Mouse (Mus musculus) limb, embryonic 14.5 days (tissue): ENCODE measurements at regions not wholly inside any gene's neighbourhood (a gene's known extent, or its start where the extent isn't known, plus 50 kb on each side); places are given as distances from the start of the nearest gene placed in this dataset.

Experiments
- ATAC-seq: fragments of 200-750 bp; cut with Nextera tagmentation; 2 replicates; pipeline ENCODE4 v1.8.0; 2017; ENCODE audit warnings: low read depth, moderate number of reproducible peaks, moderate TSS enrichment; ENCODE audit not compliant: low FRiP score
- DNase-seq: peaks from one replicate; pipeline ENCODE4 v3.0.0-alpha.2; 2015; ENCODE audit warnings: low spot score
- H3K27ac ChIP-seq: fragments of 300-500 bp; sonication (generic); replicated peaks from 2 replicates; pipeline ENCODE4 v1.5.1; 2014; ENCODE audit warnings: low read depth, mild to moderate bottlenecking, low read length, moderate library complexity, mixed read lengths
- H3K27me3 ChIP-seq: fragments of 300-500 bp; sonication (generic); 2 replicates; pipeline ENCODE4 v1.6.1; 2014; ENCODE audit warnings: low read length, mixed read lengths; ENCODE audit not compliant: control insufficient read depth, insufficient read depth
- H3K36me3 ChIP-seq: fragments of 300-500 bp; sonication (generic); 2 replicates; pipeline ENCODE4 v1.6.1; 2014; ENCODE audit warnings: mild to moderate bottlenecking, low read length, moderate library complexity, mixed read lengths; ENCODE audit not compliant: control insufficient read depth, insufficient read depth
- H3K4me1 ChIP-seq: fragments of 300-500 bp; sonication (generic); 2 replicates; pipeline ENCODE4 v1.6.1; 2014; ENCODE audit warnings: antibody characterized with exemption, low read length, mixed read lengths; ENCODE audit not compliant: control insufficient read depth, insufficient read depth
- H3K4me2 ChIP-seq: fragments of 300-500 bp; sonication (generic); replicated peaks from 2 replicates; pipeline ENCODE4 v1.6.1; 2014; ENCODE audit warnings: low read depth, mild to moderate bottlenecking, low read length, moderate library complexity; ENCODE audit not compliant: severe bottlenecking
- H3K4me3 ChIP-seq: fragments of 300-500 bp; sonication (generic); replicated peaks from 2 replicates; pipeline ENCODE4 v1.5.1; 2014; ENCODE audit warnings: low read length
- H3K9ac ChIP-seq: fragments of 300-500 bp; sonication (generic); 2 replicates; pipeline ENCODE4 v1.6.1; 2014; ENCODE audit warnings: mild to moderate bottlenecking, low read depth, low read length, moderate library complexity; ENCODE audit not compliant: severe bottlenecking
- H3K9me3 ChIP-seq: fragments of 300-500 bp; sonication (generic); 2 replicates; pipeline ENCODE4 v1.6.1; 2016; ENCODE audit warnings: low read length; ENCODE audit not compliant: control insufficient read depth
- POLR2A ChIP-seq: fragments of 200-500 bp; IDR thresholded peaks from 2 replicates; pipeline ENCODE4 v1.8.0; 2012; ENCODE audit warnings: inconsistent platforms, mild to moderate bottlenecking, moderate library complexity, borderline replicate concordance; ENCODE audit not compliant: insufficient read depth, insufficient read length; ENCODE audit errors: extremely low read depth
- WGBS: fragments of 180-500 bp; shearing (Covaris S2); extraction: QIAGEN DNeasy Blood & Tissue Kit; methylation state at CpG from one replicate; pipeline ENCODE4 v1.1.7; 2014; 5-methylcytosine and 5-hydroxymethylcytosine counted together

DNA sequence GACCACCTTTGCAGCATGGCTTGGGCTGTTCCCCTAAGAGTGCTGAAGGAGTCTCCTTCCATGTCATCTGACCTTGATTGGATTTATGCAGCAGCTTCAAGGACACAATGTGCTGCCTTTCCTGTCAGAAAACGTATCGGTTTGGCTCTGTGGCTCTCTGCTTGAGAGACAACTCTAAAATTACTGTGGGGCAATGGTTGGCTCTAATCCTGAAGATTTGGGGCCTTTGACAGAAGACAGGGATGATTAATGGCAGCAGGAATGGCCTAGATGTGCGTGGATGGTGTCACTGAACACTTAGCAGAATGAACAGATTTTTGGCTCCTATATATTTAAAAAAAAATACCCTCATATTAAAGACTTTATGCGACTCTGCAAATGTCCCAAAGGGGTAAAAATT lies 136.8 kb upstream of the Dnajc19 start:
- ATAC-seq = no peak
- Histone ChIP-seq H3K4me2 (no peak overlapping the region), H3K4me1 (no peaks in the 10 kb centered on the region), H3K27me3 (no peaks in the 10 kb centered on the region), H3K9ac (no peak overlapping the region), H3K9me3 (no peaks in the 10 kb centered on the region), H3K27ac (no peak overlapping the region), H3K36me3 (no peaks in the 10 kb centered on the region), H3K4me3 (no peak overlapping the region)
- WGBS = 65% methylated on average over 4 of the region's 4 CpGs
- no peak for DNase-seq
- no peak for TF ChIP-seq POLR2A

DNA sequence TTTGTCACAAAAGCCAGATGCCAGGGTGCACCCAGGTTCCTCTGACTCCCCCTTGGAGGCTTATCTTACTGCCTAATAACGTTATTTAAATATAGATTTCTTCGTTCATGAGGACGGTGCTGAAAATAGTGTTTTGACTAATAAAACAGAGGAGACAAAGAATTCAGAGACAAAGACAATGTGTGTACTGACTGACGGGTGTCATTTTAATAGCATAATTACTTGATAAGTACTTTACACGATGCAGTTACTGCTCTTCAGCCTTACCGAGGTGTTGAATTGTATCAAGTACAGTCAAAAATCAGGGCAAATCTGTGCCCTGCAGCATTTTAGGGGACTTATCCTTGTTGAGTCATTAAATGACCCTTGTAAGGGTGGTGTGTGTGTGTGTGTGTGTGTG lies 133.1 kb upstream of the Dnajc19 start:
- Histone ChIP-seq H3K4me3 (no peak overlapping the region), H3K9me3 (peaks cover 3% of the 10 kb centered on the region; the same call in 1 of the 2 replicates), H3K27me3 (no peaks in the 10 kb centered on the region), H3K36me3 (no peaks in the 10 kb centered on the region), H3K27ac (no peak overlapping the region), H3K4me2 (no peak overlapping the region), H3K9ac (no peak overlapping the region), H3K4me1 (no peaks in the 10 kb centered on the region)
- WGBS = 81% methylated on average over 6 of the region's 6 CpGs
- DNase-seq (no peak), ATAC-seq (no peak)
- TF ChIP-seq POLR2A = no peak

DNA sequence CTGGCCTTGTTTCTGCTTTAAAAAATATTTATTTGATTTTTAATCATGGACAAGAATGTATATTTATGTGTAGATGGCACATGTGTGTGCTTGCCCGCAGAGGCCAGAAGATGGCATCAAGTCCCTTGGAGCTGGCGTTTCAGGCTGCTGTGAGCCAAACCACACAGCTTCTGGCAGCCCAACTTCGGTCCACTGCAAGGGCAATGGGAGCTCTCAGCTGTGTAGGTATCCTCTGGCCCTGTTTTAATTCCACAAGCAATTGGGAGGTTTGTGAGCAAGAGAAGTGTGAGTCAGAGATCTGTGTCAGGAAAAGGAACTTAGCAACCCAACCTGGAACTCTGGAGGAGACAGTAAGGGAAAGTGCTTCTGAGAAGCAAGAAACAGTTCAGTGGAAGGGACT lies 125.3 kb upstream of the Dnajc19 start:
- Histone ChIP-seq H3K4me3 (no peak overlapping the region), H3K27ac (no peak overlapping the region), H3K9ac (no peak overlapping the region), H3K4me2 (no peak overlapping the region), H3K9me3 (peaks cover 3% of the 10 kb centered on the region; the same call in 1 of the 2 replicates), H3K4me1 (no peaks in the 10 kb centered on the region), H3K27me3 (no peaks in the 10 kb centered on the region), H3K36me3 (no peaks in the 10 kb centered on the region)
- DNase-seq (no peak), ATAC-seq (no peak)
- WGBS = 83% methylated on average over 3 of the region's 3 CpGs
- TF ChIP-seq POLR2A = no peak

DNA sequence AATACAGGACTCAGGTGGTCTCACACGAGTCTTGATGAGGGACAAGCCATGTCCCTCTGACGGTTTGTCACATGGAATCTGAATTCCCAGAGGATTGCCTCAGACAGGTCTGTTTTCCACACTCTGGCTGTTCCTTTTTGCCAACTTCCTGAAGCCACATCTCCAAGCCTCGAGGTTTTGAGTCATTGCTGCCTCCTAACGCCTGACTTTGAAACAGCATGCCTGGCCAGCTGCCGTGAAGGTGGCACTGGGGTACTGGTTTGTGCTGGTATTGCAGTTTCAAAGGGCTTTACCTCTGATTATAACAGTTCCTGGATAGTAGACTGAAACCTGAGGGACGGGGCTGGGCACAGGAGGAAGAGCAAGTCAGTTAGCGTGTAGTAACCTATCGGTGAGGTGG lies 117.1 kb upstream of the Dnajc19 start:
- no peak for TF ChIP-seq POLR2A

DNA sequence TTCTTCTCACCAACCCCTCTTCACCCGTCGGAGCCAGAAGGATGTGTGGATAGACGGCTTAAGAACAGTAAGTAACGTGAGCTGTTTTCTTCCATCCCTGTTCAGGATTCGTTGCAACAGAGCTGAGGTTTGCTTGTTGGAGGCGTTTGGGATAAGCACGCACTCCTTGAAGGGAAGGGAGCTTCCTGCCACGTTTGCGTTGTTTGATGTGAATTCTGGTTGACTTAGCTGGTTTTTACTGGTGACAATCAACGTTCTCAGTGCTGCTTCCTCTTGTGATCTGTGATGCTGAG lies 116.0 kb upstream of the Dnajc19 start:
- no peak for ATAC-seq

More for the DNA sequence above, 117.1 kb upstream of the Dnajc19 start:
- Histone ChIP-seq H3K4me1 (no peaks in the 10 kb centered on the region), H3K9me3 (no peaks in the 10 kb centered on the region), H3K27me3 (no peaks in the 10 kb centered on the region), H3K4me2 (no peak overlapping the region), H3K36me3 (no peaks in the 10 kb centered on the region), H3K27ac (no peak overlapping the region), H3K4me3 (no peak overlapping the region), H3K9ac (no peak overlapping the region)
- 33% methylated on average over 8 of the region's 8 CpGs for WGBS
- DNase-seq (no peak), ATAC-seq (no peak)

More for the DNA sequence above, 116.0 kb upstream of the Dnajc19 start:
- Histone ChIP-seq H3K27me3 (no peaks in the 10 kb centered on the region), H3K9me3 (no peaks in the 10 kb centered on the region), H3K27ac (no peak overlapping the region), H3K4me3 (no peak overlapping the region), H3K4me1 (no peaks in the 10 kb centered on the region), H3K4me2 (no peak overlapping the region), H3K9ac (no peak overlapping the region), H3K36me3 (no peaks in the 10 kb centered on the region)
- no peak for DNase-seq
- no peak for TF ChIP-seq POLR2A
- WGBS = 13% methylated on average over 10 of the region's 10 CpGs
